Mouse (Mus musculus) thymus, adult 2 months (tissue): Measurements from ENCODE around the gene Prkd3.

ENCODE experiments used
- CTCF ChIP-seq: fragments of 200-500 bp; IDR thresholded peaks from 2 replicates; pipeline ENCODE4 v1.5.1; 2012; ENCODE audit warnings: mild to moderate bottlenecking, control low read depth, low read length, moderate library complexity, borderline replicate concordance; ENCODE audit not compliant: control insufficient read depth, poor library complexity, insufficient read depth; ENCODE audit errors: extremely low read depth
- POLR2A ChIP-seq: fragments of 200-500 bp; IDR thresholded peaks from 2 replicates; pipeline ENCODE4 v1.6.1; 2012; ENCODE audit warnings: mild to moderate bottlenecking, low read length, control low read depth, moderate library complexity; ENCODE audit not compliant: control insufficient read depth, poor library complexity, insufficient read depth; ENCODE audit errors: extremely low read depth

DNA sequence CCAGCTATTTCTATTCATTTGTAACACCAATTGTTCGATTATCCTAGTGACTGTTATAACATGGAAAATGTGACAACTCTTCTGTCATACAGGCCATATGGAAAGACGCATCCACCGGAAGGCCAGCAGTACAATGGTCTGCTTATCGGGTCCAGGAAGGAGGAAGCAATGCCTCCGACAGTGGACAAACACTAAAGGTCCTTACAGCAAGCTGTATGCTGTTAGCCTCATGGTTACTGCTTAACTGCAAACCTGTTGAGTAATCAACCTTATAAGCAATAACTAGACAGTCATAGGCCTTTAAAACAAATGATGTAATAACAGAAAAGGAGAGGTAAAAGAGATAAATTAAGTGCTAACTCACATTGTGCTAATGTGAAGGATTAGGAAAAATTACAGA lies 69.4 kb downstream of the Prkd3 start:
- TF ChIP-seq POLR2A (no peak), CTCF (no peak)
